Mouse (Mus musculus) stomach, embryonic 15.5 days (tissue): ENCODE results near the gene A2ml1. TPM values are rescaled to one million over a fixed set of nuclear protein-coding genes. Genes with fewer than 3 reads are reported as not detected.

ENCODE experiments used
- ATAC-seq: fragments of 200-750 bp; cut with Nextera tagmentation; 2 replicates; pipeline ENCODE4 v1.8.0; 2017; ENCODE audit warnings: low read depth, moderate number of reproducible peaks, moderate TSS enrichment; ENCODE audit not compliant: insufficient read depth, low FRiP score
- H3K27ac ChIP-seq: fragments of 300-500 bp; sonication (generic); 2 replicates; pipeline ENCODE4 v1.5.1; 2015; ENCODE audit warnings: mild to moderate bottlenecking, inconsistent platforms
- H3K27me3 ChIP-seq: fragments of 300-500 bp; sonication (generic); replicated peaks from 2 replicates; pipeline ENCODE4 v1.6.1; 2015; ENCODE audit warnings: inconsistent platforms
- H3K36me3 ChIP-seq: fragments of 300-500 bp; sonication (generic); 2 replicates; pipeline ENCODE4 v1.6.1; 2015; ENCODE audit warnings: inconsistent platforms
- H3K4me1 ChIP-seq: fragments of 300-500 bp; sonication (generic); 2 replicates; pipeline ENCODE4 v1.6.1; 2015; ENCODE audit warnings: inconsistent platforms
- H3K4me2 ChIP-seq: fragments of 300-500 bp; sonication (generic); 2 replicates; pipeline ENCODE4 v1.6.1; 2015; ENCODE audit warnings: mild to moderate bottlenecking, inconsistent platforms
- H3K4me3 ChIP-seq: fragments of 300-500 bp; sonication (generic); replicated peaks from 2 replicates; pipeline ENCODE4 v1.5.1; 2015; ENCODE audit warnings: inconsistent platforms
- H3K9ac ChIP-seq: fragments of 300-500 bp; sonication (generic); 2 replicates; pipeline ENCODE4 v1.6.1; 2015; ENCODE audit warnings: inconsistent platforms
- H3K9me3 ChIP-seq: fragments of 300-500 bp; sonication (generic); 2 replicates; pipeline ENCODE4 v1.6.1; 2016; ENCODE audit warnings: inconsistent platforms
- WGBS: fragments of 180-500 bp; shearing (Covaris S2); methylation state at CpG from one replicate; pipeline ENCODE4 v1.1.7; 2015; 5-methylcytosine and 5-hydroxymethylcytosine counted together
- polyA plus RNA-seq: library from polyadenylated mRNA; unstranded; fragments of >200 nt; fragmentation: Nextera tagmentation; extraction: Ambion mirVana; gene quantifications from 2 replicates; pipeline ENCODE4 v1.2.1, GENCODE M21; 2015

Gene A2ml1
- polyA plus RNA-seq, 1 experiment from 2014 or later = 6.4 TPM

DNA sequence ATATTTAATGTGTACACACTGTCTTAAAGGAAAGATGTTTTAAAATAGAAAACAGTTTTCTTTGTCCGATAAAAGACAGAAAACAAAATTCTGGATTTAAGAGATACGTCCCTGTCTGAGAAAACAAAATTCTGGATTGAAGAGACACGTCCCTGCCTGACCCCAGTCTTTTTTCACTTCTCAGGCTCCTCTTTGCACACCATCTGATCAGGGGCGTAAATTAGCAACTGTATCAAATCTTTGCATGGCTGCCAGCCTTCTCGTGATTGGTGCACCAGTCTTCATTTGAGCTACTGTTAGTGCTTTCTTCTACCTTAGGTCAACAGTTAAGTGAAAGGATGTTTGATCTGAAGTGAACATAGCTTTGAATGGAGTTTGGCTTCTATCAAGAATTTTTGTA lies 76.7 kb downstream of the A2ml1 start:
- Histone ChIP-seq H3K4me2 (no peak overlapping the region), H3K4me3 (no peak overlapping the region)
- WGBS = 60% methylated on average over 5 of the region's 5 CpGs

GRCm38 (mm10) chr6:128495346-128495745 lies 86.1 kb downstream of the A2ml1 start:
- Histone ChIP-seq H3K27me3 (no peaks in the 10 kb centered on the region), H3K9me3 (no peaks in the 10 kb centered on the region), H3K4me2 (no peak overlapping the region), H3K9ac (no peak overlapping the region), H3K4me1 (no peaks in the 10 kb centered on the region), H3K4me3 (no peak overlapping the region), H3K27ac (no peak overlapping the region), H3K36me3 (no peaks in the 10 kb centered on the region)
- WGBS = 76% methylated on average over 1 of the region's 1 CpGs
- ATAC-seq = no peak

More for the DNA sequence above, 76.7 kb downstream of the A2ml1 start:
- H3K9ac ChIP-seq = no peak overlapping the region
- no peaks in the 10 kb centered on the region for H3K36me3 ChIP-seq
- no peaks in the 10 kb centered on the region for H3K9me3 ChIP-seq
- H3K4me1 ChIP-seq = no peaks in the 10 kb centered on the region
- no peak overlapping the region for H3K27ac ChIP-seq
- ATAC-seq = no peak
- H3K27me3 ChIP-seq = no peaks in the 10 kb centered on the region

DNA sequence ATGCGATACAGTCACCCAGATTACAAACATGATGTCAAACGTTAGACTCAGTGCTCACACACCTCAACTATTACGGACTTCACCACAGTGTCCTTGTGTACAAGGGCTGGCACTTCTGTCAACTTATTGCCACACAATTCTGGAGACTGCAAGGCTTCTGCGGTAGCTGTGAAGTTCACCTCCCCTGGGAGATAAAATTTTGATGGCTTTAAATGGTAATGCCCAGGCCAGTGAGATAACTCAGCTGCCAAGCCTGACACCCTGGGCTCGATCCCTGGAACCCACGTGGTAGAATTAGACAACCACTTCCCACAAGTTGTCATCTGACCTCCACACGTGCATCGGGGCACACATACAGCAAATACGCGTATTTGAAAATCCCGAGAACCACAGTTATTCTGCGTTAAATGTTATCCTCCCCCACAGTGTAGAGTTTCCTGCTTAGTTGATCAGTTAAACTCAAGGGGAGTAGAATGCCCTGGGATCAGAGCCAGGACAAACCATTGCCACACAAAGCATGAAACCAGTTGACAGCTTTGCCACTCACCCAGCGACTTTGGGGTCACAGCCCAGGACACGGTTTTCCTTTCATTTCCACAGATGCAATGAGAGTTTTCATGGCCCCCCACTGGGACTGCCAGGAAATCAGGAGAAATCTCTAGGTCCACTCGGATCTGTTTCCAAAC lies 86.6 kb downstream of the A2ml1 start:
- Histone ChIP-seq H3K4me1 (no peaks in the 10 kb centered on the region), H3K4me2 (no peak overlapping the region), H3K36me3 (no peaks in the 10 kb centered on the region), H3K4me3 (no peak overlapping the region), H3K27me3 (no peaks in the 10 kb centered on the region), H3K27ac (no peak overlapping the region), H3K9ac (no peak overlapping the region), H3K9me3 (no peaks in the 10 kb centered on the region)
- no peak for ATAC-seq
- WGBS = 68% methylated on average over 15 of the region's 15 CpGs

GRCm38 (mm10) chr6:128491916-128492315 lies 89.5 kb downstream of the A2ml1 start:
- Histone ChIP-seq H3K4me2 (no peak overlapping the region), H3K36me3 (no peaks in the 10 kb centered on the region), H3K27ac (no peak overlapping the region), H3K4me3 (no peak overlapping the region), H3K27me3 (no peaks in the 10 kb centered on the region), H3K4me1 (no peaks in the 10 kb centered on the region), H3K9ac (no peak overlapping the region), H3K9me3 (no peaks in the 10 kb centered on the region)
- 82% methylated on average over 4 of the region's 4 CpGs for WGBS
- no peak for ATAC-seq

- Histone ChIP-seq H3K4me3 (no peak overlapping the region), H3K9ac (no peak overlapping the region), H3K36me3 (no peaks in the 10 kb centered on the region), H3K9me3 (no peaks in the 10 kb centered on the region), H3K4me2 (no peak overlapping the region), H3K27ac (no peak overlapping the region), H3K4me1 (no peaks in the 10 kb centered on the region), H3K27me3 (no peaks in the 10 kb centered on the region)
- 91% methylated on average over 10 of the region's 10 CpGs for WGBS
- no peak for ATAC-seq
Observed at GRCm38 (mm10) chr6:128490141-128490540, 91.3 kb downstream of the A2ml1 start.

Other genes starting within 250 kb of the A2ml1 start
- 14.6 and 15.8 TPM in 2 replicates for gene Tulp3, start 225.8 kb downstream of the A2ml1 start, polyA plus RNA-seq
- gene Rhno1, start 218.7 kb downstream of the A2ml1 start, polyA plus RNA-seq = 96.8 and 102 TPM in 2 replicates
- gene Foxm1, start 218.6 kb downstream of the A2ml1 start, polyA plus RNA-seq = 23.2 and 27.3 TPM in 2 replicates
- gene Tex52, start 206.2 kb downstream of the A2ml1 start, polyA plus RNA-seq = 0.28 and 0.31 TPM in 2 replicates
- gene Gm44596, start 206.1 kb downstream of the A2ml1 start, polyA plus RNA-seq = not detected in 2 replicates
- gene Nrip2, start 182.3 kb downstream of the A2ml1 start, polyA plus RNA-seq = 4.7 and 5.3 TPM in 2 replicates
- gene Itfg2, start 156.7 kb downstream of the A2ml1 start, polyA plus RNA-seq = 28.5 and 29.0 TPM in 2 replicates
- 407 and 470 TPM in 2 replicates for gene Fkbp4, start 142.9 kb downstream of the A2ml1 start, polyA plus RNA-seq
- gene Pzp, start 54.9 kb downstream of the A2ml1 start, polyA plus RNA-seq = 3.4 and 10.6 TPM in 2 replicates
- gene Klrb1a, start 41.9 kb upstream of the A2ml1 start, polyA plus RNA-seq = not detected in 2 replicates
- 2.0 and 3.9 TPM in 2 replicates for gene Clec2h, start 80.8 kb upstream of the A2ml1 start, polyA plus RNA-seq
- gene Klrb1, start 141.5 kb upstream of the A2ml1 start, polyA plus RNA-seq = not detected in 2 replicates
- 0.12 and 0.23 TPM in 2 replicates for gene Klrb1c, start 207.6 kb upstream of the A2ml1 start, polyA plus RNA-seq
- gene Gm44511, start 244.7 kb upstream of the A2ml1 start, polyA plus RNA-seq = 0.21 TPM in 1 of 2 replicates, not detected in the other
- gene Klrb1b, start 244.7 kb upstream of the A2ml1 start, polyA plus RNA-seq = 0.35 and 0.60 TPM in 2 replicates